Comparison of ENCODE assay signal across 9 mouse cellular contexts in the genomic region with DNA sequence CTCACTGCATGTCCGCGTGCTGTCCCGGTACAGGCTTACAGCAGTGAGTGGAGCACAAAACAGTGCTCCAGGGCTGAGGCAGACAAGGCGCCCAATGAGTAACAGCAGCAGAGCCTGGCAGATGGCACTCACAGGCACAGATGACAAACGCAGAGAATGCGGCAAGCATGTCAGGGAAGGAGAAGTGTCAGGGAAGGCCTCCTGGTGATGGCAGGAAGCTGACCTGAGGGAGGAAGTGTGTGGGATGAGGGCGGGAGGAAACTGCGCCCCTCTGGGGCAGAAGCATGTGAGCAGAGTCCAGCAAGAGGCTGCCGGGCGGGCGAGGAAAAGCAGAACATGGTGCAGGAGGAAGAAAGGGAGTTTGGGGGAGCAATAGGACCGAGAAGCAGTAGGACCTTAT.
DNase-seq lines count a peak whose midpoint lies in the region; ATAC-seq and TF ChIP-seq lines count a peak whose summit lies in the region.
"Had no signal": no experiment of that assay in that cellular context is flagged by ENCODE, and none has a peak within 500 bp of the region (broad histone marks: within the 10 kb centered on the region; RNA-seq: fewer than 3 reads in every experiment).

No protein-coding gene starts in this region.

- H3K27me3 ChIP-seq in forebrain, embryonic 16.5 days (replicated peaks; ENCODE audit: control insufficient read depth, insufficient read depth, low read length): no peaks in the 10 kb centered on the region
- H3K27me3 ChIP-seq in forebrain, embryonic 15.5 days: no peaks in the 10 kb centered on the region
- no peaks in the 10 kb centered on the region for H3K27me3 ChIP-seq in stomach, embryonic 16.5 days (ENCODE audit: control insufficient read depth, insufficient read depth, low read length)
- H3K27me3 ChIP-seq in stomach, postnatal 0 days (ENCODE audit: control insufficient read depth, insufficient read depth, low read length): no peaks in the 10 kb centered on the region
- H3K27me3 ChIP-seq: midbrain, embryonic 12.5 days had no signal

- peaks cover 12% of the 10 kb centered on the region for H3K4me1 ChIP-seq in forebrain, embryonic 16.5 days (replicated peaks; ENCODE audit: control insufficient read depth, insufficient read depth, low read length)
- peaks cover 13% of the 10 kb centered on the region for H3K4me1 ChIP-seq in forebrain, embryonic 15.5 days
- 0 out of 2 replicates have a peak, but pooled peaks cover 1% of the 10 kb centered on the region for H3K4me1 ChIP-seq in stomach, embryonic 16.5 days (ENCODE audit: control insufficient read depth, insufficient read depth, low read length)
- no peaks in the 10 kb centered on the region for H3K4me1 ChIP-seq in stomach, postnatal 0 days (replicated peaks; ENCODE audit: control insufficient read depth, insufficient read depth)

- no peak for TF ChIP-seq EP300 in stomach, postnatal 0 days (optimal IDR thresholded peaks at IDR 0.05)

- peak overlapping the region; percentile 23; the same call in 1 of the 2 replicates for H3K27ac ChIP-seq in forebrain, embryonic 16.5 days (ENCODE audit: low read length)
- H3K27ac ChIP-seq in forebrain, embryonic 15.5 days (replicated peaks): no peak overlapping the region; the same call in 1 of the 2 replicates
- H3K27ac ChIP-seq in stomach, embryonic 16.5 days (ENCODE audit: low read length): no peak overlapping the region
- H3K27ac ChIP-seq in stomach, postnatal 0 days (replicated peaks): no peak overlapping the region
- H3K27ac ChIP-seq in left cerebral cortex, adult 2 months: no peak overlapping the region
- H3K27ac ChIP-seq: midbrain, embryonic 12.5 days had no signal

- no peak overlapping the region for H3K9ac ChIP-seq in forebrain, embryonic 16.5 days (replicated peaks; ENCODE audit: low read depth, low read length)
- no peak overlapping the region for H3K9ac ChIP-seq in forebrain, embryonic 15.5 days (replicated peaks)
- H3K9ac ChIP-seq in stomach, embryonic 16.5 days (ENCODE audit: low read length): 0 out of 2 replicates have a peak overlapping the region, but pooled peaks have one; percentile 2
- no peak overlapping the region for H3K9ac ChIP-seq in stomach, postnatal 0 days (ENCODE audit: low read length)
- H3K9ac ChIP-seq: midbrain, embryonic 12.5 days had no signal

- H3K4me3 ChIP-seq in forebrain, embryonic 16.5 days (replicated peaks; ENCODE audit: low read length): no peak overlapping the region
- H3K4me3 ChIP-seq in forebrain, embryonic 15.5 days: no peak overlapping the region
- no peak overlapping the region for H3K4me3 ChIP-seq in stomach, embryonic 16.5 days (replicated peaks; ENCODE audit: low read length)
- no peak overlapping the region for H3K4me3 ChIP-seq in stomach, postnatal 0 days (ENCODE audit: low read depth, low read length)
- no peak overlapping the region for H3K4me3 ChIP-seq in left cerebral cortex, adult 2 months
- H3K4me3 ChIP-seq: midbrain, embryonic 12.5 days had no signal

- H3K36me3 ChIP-seq in forebrain, embryonic 16.5 days (ENCODE audit: control insufficient read depth, insufficient read depth): peaks cover 3% of the 10 kb centered on the region; the same call in 1 of the 2 replicates
- H3K36me3 ChIP-seq in forebrain, embryonic 15.5 days: peaks cover 9% of the 10 kb centered on the region; the same call in 1 of the 2 replicates
- H3K36me3 ChIP-seq in stomach, embryonic 16.5 days (ENCODE audit: control insufficient read depth, insufficient read depth, low read length): peaks cover 8% of the 10 kb centered on the region
- H3K36me3 ChIP-seq in stomach, postnatal 0 days (ENCODE audit: control insufficient read depth, insufficient read depth, low read length): peaks cover 19% of the 10 kb centered on the region

- intact Hi-C loops in heart, postnatal 14 days (cut with DNase I): no loop called here
- intact Hi-C loops in left cerebral cortex, adult 2 months (cut with DNase I): no loop called here

- 77% methylated on average over 12 of the region's 12 CpGs for WGBS in forebrain, embryonic 16.5 days
- WGBS in forebrain, embryonic 15.5 days: 79% methylated on average over 12 of the region's 12 CpGs
- 74% methylated on average over 12 of the region's 12 CpGs for whole genome bisulfite sequencing in stomach, embryonic 16.5 days
- 80% methylated on average over 12 of the region's 12 CpGs for WGBS in stomach, postnatal 0 days

- no peak for TF ChIP-seq CTCF in stomach, postnatal 0 days (IDR thresholded peaks at IDR 0.05; ENCODE audit: low read depth)
- TF ChIP-seq CTCF in left cerebral cortex, adult 2 months (IDR thresholded peaks at IDR 0.05): no peak

- H3K9me3 ChIP-seq in forebrain, embryonic 16.5 days (ENCODE audit: control insufficient read depth, low read length): no peaks in the 10 kb centered on the region
- H3K9me3 ChIP-seq in forebrain, embryonic 15.5 days: no peaks in the 10 kb centered on the region
- no peaks in the 10 kb centered on the region for H3K9me3 ChIP-seq in stomach, embryonic 16.5 days (replicated peaks; ENCODE audit: control insufficient read depth, low read length)
- H3K9me3 ChIP-seq in stomach, postnatal 0 days (ENCODE audit: control insufficient read depth, low read length): no peaks in the 10 kb centered on the region
- H3K9me3 ChIP-seq: midbrain, embryonic 12.5 days had no signal

- DNase-seq in stomach, postnatal 0 days (ENCODE audit: low spot score): no peak
- peak; percentile 15 to 39 for DNase-seq in heart, postnatal 14 days
- no peak for DNase-seq in left cerebral cortex, adult 2 months (ENCODE audit: extremely low spot score in 1 of 2, low spot score in 2 of 2)

- ATAC-seq in forebrain, embryonic 16.5 days: peak; percentile 56; the same call in 1 of the 2 replicates
- no peak; the same call in 1 of the 2 replicates for ATAC-seq in forebrain, embryonic 15.5 days (replicated peaks)
- no peak for ATAC-seq in stomach, embryonic 16.5 days (ENCODE audit: insufficient read depth, low FRiP score)
- no peak for ATAC-seq in stomach, postnatal 0 days (ENCODE audit: low FRiP score, low TSS enrichment)
- ATAC-seq in megakaryocyte, adult 5-6 weeks (ENCODE audit: poor library complexity, severe bottlenecking): peak; percentile 76
- no peak for ATAC-seq in activated CD4-positive, CD25-positive, alpha-beta regulatory T cell, adult 4 months

- no peak overlapping the region for H3K4me2 ChIP-seq in forebrain, embryonic 16.5 days (ENCODE audit: low read length)
- no peak overlapping the region for H3K4me2 ChIP-seq in forebrain, embryonic 15.5 days (replicated peaks)
- H3K4me2 ChIP-seq in stomach, embryonic 16.5 days (ENCODE audit: low read depth, low read length): no peak overlapping the region
- no peak overlapping the region for H3K4me2 ChIP-seq in stomach, postnatal 0 days (replicated peaks; ENCODE audit: low read depth)
- H3K4me2 ChIP-seq: midbrain, embryonic 12.5 days had no signal

Comparison
In these comparisons a context has a peak if more than half of its experiments do, and no peak if none do; other contexts are left out.
1. ATAC-seq: peak in forebrain, embryonic 16.5 days (single experiment) and megakaryocyte, adult 5-6 weeks (single experiment); none in forebrain, embryonic 15.5 days (single experiment), stomach, embryonic 16.5 days (single experiment), stomach, postnatal 0 days (single experiment) and activated CD4-positive, CD25-positive, alpha-beta regulatory T cell, adult 4 months (single experiment).
2. DNase-seq: peak in heart, postnatal 14 days (2 of 2); none in stomach, postnatal 0 days (single experiment) and left cerebral cortex, adult 2 months (0 of 2).